Mouse (Mus musculus) ES-Bruce4 (cell line): ENCODE results near the gene Abca16. TPM values are rescaled to one million over a fixed set of nuclear protein-coding genes. Genes with fewer than 3 reads are reported as not detected.

ENCODE experiments used
- H3K27ac ChIP-seq: 2 replicates; pipeline ENCODE4 v1.5.1; 2012; ENCODE audit warnings: low read length, inconsistent platforms; ENCODE audit not compliant: insufficient read depth
- H3K27me3 ChIP-seq: 2 replicates; pipeline ENCODE4 v1.6.1; 2012; ENCODE audit warnings: mild to moderate bottlenecking, low read length, inconsistent platforms; ENCODE audit not compliant: control insufficient read depth, poor library complexity, insufficient read depth, severe bottlenecking
- H3K36me3 ChIP-seq: 2 replicates; pipeline ENCODE4 v1.6.1; 2012; ENCODE audit warnings: inconsistent platforms, mild to moderate bottlenecking, low read length, moderate library complexity; ENCODE audit not compliant: control insufficient read depth, poor library complexity, insufficient read depth, severe bottlenecking
- H3K4me1 ChIP-seq: one replicate; pipeline ENCODE4 v1.8.1; 2011; ENCODE audit warnings: low read length; ENCODE audit not compliant: control insufficient read depth, insufficient read depth
- H3K4me3 ChIP-seq: 2 replicates; pipeline ENCODE4 v1.5.1; 2011; ENCODE audit warnings: low read depth, mild to moderate bottlenecking, low read length
- H3K9ac ChIP-seq: 2 replicates; pipeline ENCODE4 v1.6.1; 2012; ENCODE audit warnings: low read depth, mild to moderate bottlenecking, inconsistent platforms; ENCODE audit not compliant: poor library complexity, severe bottlenecking
- H3K9me3 ChIP-seq: replicated peaks from 2 replicates; pipeline ENCODE4 v1.6.1; 2012; ENCODE audit warnings: mild to moderate bottlenecking, low read length, inconsistent platforms; ENCODE audit not compliant: control insufficient read depth, poor library complexity, insufficient read depth, severe bottlenecking
- CTCF ChIP-seq: IDR thresholded peaks from one replicate; pipeline ENCODE4 v1.8.1; 2011; ENCODE audit warnings: low read depth, low read length
- EP300 ChIP-seq: IDR thresholded peaks from 2 replicates; pipeline ENCODE4 v1.6.1; 2011; ENCODE audit warnings: low read depth, low read length; ENCODE audit not compliant: insufficient read depth
- POLR2A ChIP-seq: IDR thresholded peaks from one replicate; pipeline ENCODE4 v1.8.1; 2011; ENCODE audit warnings: low read length; ENCODE audit not compliant: insufficient read depth
- polyA plus RNA-seq: library from polyadenylated mRNA; stranded (reverse); fragments of >200 nt; gene quantifications from 2 replicates; pipeline ENCODE4 v1.2.4, GENCODE M21; 2011; ENCODE audit warnings: low read depth; ENCODE audit not compliant: missing spikeins, insufficient read depth, insufficient read length

Abca16 gene
- polyA plus RNA-seq = not detected in 2 replicates

DNA sequence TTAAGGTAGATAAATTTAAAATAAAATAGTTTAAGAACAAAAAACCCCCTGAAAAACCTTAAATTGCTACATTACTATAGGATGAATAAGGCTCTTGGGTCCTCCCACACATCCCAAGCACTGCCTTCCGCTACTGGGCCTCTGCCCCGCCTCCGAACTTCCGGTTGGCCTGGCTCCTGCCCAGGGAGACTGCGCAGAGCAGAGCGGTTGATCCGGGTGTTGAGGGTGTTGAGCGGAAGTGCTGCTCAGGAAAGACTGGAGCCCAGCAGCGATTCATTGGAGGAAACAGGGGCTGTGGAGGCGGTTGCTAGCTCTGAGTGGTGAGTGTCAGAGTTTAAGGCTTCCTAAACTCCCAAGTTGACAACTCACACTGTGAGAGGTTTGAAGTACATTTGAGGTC, at the start of gene Abca16:
TSS of gene Abca16 (plus strand) at position 201 of the 400 bp plus-strand sequence.
- Histone ChIP-seq H3K9me3 (no peaks in the 10 kb centered on the region), H3K27ac (no peak within 1 kb of the TSS), H3K4me1 (no peaks in the 10 kb centered on the region), H3K27me3 (no peaks in the 10 kb centered on the region), H3K4me3 (no peak within 1 kb of the TSS), H3K9ac (no peak within 1 kb of the TSS), H3K36me3 (no peaks in the 10 kb centered on the region)
- TF ChIP-seq POLR2A (no peak), CTCF (no peak), EP300 (no peak)

DNA sequence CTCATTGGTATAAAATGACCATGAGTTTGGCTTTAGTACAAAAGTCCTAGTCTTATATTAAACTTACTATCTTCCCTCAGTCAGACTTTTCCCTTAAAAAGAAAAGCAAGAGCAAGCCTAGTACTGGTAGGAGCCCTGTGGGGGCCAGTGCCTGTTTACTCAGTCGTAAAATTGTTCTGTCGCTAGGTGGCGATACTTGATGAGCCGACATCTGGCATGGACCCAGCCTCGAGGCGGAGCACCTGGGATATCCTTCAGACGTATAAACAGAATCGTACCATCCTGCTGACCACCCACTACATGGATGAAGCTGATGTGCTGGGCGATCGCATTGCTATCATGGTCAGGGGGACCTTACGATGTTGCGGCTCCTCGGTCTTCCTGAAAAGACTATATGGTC, 48.3 kb upstream of the Abca16 start:
- Histone ChIP-seq H3K27ac (no peak overlapping the region), H3K9ac (no peak overlapping the region), H3K9me3 (no peaks in the 10 kb centered on the region), H3K4me3 (no peak overlapping the region), H3K4me1 (no peaks in the 10 kb centered on the region), H3K36me3 (no peaks in the 10 kb centered on the region), H3K27me3 (no peaks in the 10 kb centered on the region)
- TF ChIP-seq EP300 (no peak), POLR2A (no peak), CTCF (peak; percentile 71)

DNA sequence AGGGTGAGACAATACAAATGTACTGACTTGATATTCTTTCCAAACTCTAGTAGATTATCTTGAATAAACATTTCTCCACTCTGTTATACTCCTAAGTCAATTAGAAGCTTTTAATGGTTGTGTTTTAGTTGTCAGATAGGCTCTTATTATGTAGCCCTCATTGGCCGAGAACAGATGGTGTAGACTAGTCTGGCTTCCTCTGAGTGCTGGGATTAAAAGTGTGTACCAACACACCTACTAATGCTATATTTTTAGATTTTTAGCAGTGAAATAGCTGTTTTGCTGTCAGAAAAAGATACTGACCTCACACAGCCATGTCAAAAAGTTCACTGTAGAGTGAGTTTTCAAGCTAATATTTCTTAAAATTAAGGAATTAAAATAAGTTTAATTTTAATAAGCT, 2.9 kb downstream of the Abca16 start:
- no peak for TF ChIP-seq EP300
- no peak for TF ChIP-seq CTCF
- no peak for TF ChIP-seq POLR2A
- no peaks in the 10 kb centered on the region for H3K9me3 ChIP-seq
- H3K27ac ChIP-seq = no peak overlapping the region
- no peak overlapping the region for H3K9ac ChIP-seq
- H3K4me3 ChIP-seq = no peak overlapping the region
- H3K36me3 ChIP-seq = no peaks in the 10 kb centered on the region
- no peaks in the 10 kb centered on the region for H3K4me1 ChIP-seq
- H3K27me3 ChIP-seq = no peaks in the 10 kb centered on the region

DNA sequence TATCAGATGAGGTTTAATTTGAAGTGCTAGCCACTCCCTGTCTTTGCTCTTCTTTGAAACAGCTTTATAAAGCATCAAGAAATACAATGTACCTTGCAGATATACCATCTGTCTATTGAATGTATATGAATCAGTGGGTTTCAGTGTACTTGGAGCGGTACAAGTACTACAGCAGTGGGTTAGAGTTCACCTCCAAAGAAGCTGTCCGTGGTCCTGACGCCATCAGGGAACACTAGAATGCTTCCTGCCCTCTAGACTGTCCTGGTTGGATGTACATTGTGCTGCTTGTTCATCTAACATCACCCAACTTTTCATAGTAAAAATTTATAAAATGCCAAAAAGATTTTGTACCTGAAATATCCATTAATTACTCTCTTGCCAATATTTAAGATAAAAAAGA, 17.2 kb downstream of the Abca16 start:
- no peaks in the 10 kb centered on the region for H3K36me3 ChIP-seq
- no peaks in the 10 kb centered on the region for H3K4me1 ChIP-seq
- no peak overlapping the region for H3K4me3 ChIP-seq

DNA sequence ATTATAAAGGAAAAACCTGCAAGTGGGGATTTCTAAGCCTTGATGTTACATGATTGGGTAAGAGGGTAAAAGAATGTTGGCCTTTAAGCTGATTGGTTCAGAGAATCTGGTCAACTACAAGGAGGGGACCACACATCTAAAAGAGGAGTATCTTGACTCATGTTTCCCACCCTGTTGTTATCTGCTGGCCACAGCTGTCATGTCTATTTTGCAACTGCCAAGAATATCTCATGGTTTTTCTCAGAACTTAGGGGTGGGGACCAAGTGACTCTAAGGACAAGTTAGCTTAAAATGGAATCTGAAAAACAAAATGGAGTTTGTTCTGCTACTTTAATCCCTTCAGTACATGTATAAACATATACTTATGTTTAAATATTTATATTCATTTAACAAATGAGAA, 22.0 kb downstream of the Abca16 start:
- no peak overlapping the region for H3K4me3 ChIP-seq
- no peak for TF ChIP-seq EP300
- TF ChIP-seq POLR2A = no peak
- no peak for TF ChIP-seq CTCF
- H3K27ac ChIP-seq = no peak overlapping the region

More for the DNA sequence above, 17.2 kb downstream of the Abca16 start:
- Histone ChIP-seq H3K9ac (no peak overlapping the region), H3K9me3 (no peaks in the 10 kb centered on the region), H3K27ac (no peak overlapping the region), H3K27me3 (no peaks in the 10 kb centered on the region)
- TF ChIP-seq EP300 (no peak), CTCF (no peak), POLR2A (no peak)

DNA sequence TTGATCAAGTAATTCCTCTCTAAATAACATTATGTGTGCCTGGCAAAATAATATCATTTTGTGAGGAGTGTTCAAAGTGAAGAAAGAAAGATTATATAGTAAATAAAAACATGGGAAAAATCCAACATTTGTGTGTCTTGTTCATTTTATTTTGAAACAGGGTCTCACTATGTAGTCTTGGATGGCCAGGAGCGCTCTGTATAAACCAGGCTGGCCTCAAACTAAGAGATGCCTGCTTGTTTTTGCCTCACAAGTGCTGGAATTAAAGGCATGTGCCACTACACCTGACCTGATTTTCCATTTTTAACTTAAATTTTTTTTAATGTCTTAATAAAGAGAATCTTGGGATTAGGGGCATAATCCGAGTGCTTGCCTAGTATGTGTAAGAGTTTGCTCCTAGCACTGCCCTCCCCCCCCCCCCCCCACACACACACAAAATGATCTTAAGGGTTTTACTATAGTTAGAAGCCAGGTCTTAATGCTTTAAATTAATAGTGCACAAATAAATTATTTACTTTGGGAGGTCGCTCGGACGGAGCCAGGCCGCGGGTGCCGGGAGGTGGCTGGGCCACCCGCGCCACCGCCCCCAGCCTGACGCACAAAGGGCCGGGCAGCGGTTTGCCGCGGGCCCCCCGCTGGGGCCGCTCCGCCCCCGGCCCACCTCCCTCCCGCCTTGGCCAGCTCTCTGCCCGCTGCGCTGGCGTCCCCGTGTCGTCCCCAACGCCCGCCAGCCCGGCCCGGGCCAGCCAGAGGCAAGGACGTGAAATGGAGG, 94.6 kb downstream of the Abca16 start:
- H3K27me3 ChIP-seq = no peaks in the 10 kb centered on the region
- no peaks in the 10 kb centered on the region for H3K9me3 ChIP-seq
- no peaks in the 10 kb centered on the region for H3K4me1 ChIP-seq
- no peak overlapping the region for H3K27ac ChIP-seq
- TF ChIP-seq EP300 = no peak
- TF ChIP-seq POLR2A = no peak
- TF ChIP-seq CTCF = no peak
- peak overlapping the region; percentile 31 for H3K4me3 ChIP-seq
- H3K9ac ChIP-seq = peak overlapping the region; percentile 48; the same call in 1 of the 2 replicates
- no peaks in the 10 kb centered on the region for H3K36me3 ChIP-seq

More for the DNA sequence above, 22.0 kb downstream of the Abca16 start:
- Histone ChIP-seq H3K9ac (no peak overlapping the region), H3K4me1 (no peaks in the 10 kb centered on the region), H3K36me3 (no peaks in the 10 kb centered on the region), H3K27me3 (no peaks in the 10 kb centered on the region), H3K9me3 (no peaks in the 10 kb centered on the region)
